22 mouse cellular contexts compared by ENCODE assay signal in genomic region chr3:142811582-142811981, GRCm38 (mm10). TPM values are rescaled to one million over a fixed set of nuclear protein-coding genes. Genes with fewer than 3 reads are reported as not detected.
A peak's percentile ranks its signal among the peaks of the same experiment; 100 is the strongest.
DNase-seq lines count a peak whose midpoint lies in the region; ATAC-seq and TF ChIP-seq lines count a peak whose summit lies in the region.
"Had no signal": no experiment of that assay in that cellular context is flagged by ENCODE, and none has a peak within 500 bp of the region (broad histone marks: within the 10 kb centered on the region; RNA-seq: fewer than 3 reads in every experiment).

No protein-coding gene starts in this region.

- no peaks in the 10 kb centered on the region for H3K79me2 ChIP-seq in heart, adult 2 months (replicated peaks; ENCODE audit: control insufficient read depth, insufficient read depth, low read length)

- no peak for TF ChIP-seq POLR2A in heart, adult 2 months (IDR thresholded peaks at IDR 0.05; ENCODE audit: insufficient read depth, low read depth, low read length)

- no peaks in the 10 kb centered on the region for H3K27me3 ChIP-seq in heart, embryonic 10.5 days (ENCODE audit: insufficient read depth, poor library complexity, severe bottlenecking)
- no peaks in the 10 kb centered on the region for H3K27me3 ChIP-seq in heart, adult 2 months (ENCODE audit: control insufficient read depth, insufficient read depth, low read length)
- H3K27me3 ChIP-seq in heart, embryonic 15.5 days = no peaks in the 10 kb centered on the region
- H3K27me3 ChIP-seq in heart, embryonic 12.5 days (replicated peaks) = no peaks in the 10 kb centered on the region
- no peaks in the 10 kb centered on the region for H3K27me3 ChIP-seq in heart, postnatal 0 days (ENCODE audit: control insufficient read depth, insufficient read depth, low read length)
- H3K27me3 ChIP-seq: embryonic facial prominence, embryonic 13.5 days; embryonic facial prominence, embryonic 15.5 days; forebrain, embryonic 12.5 days had no signal

- H3K9ac ChIP-seq in heart, adult 2 months (ENCODE audit: low read depth, low read length) = no peak overlapping the region
- no peak overlapping the region for H3K9ac ChIP-seq in heart, embryonic 15.5 days
- no peak overlapping the region for H3K9ac ChIP-seq in heart, embryonic 12.5 days
- no peak overlapping the region for H3K9ac ChIP-seq in heart, postnatal 0 days (replicated peaks; ENCODE audit: low read depth, low read length)
- H3K9ac ChIP-seq: embryonic facial prominence, embryonic 13.5 days; embryonic facial prominence, embryonic 15.5 days; forebrain, embryonic 12.5 days had no signal

- no peaks in the 10 kb centered on the region for H3K9me3 ChIP-seq in heart, embryonic 10.5 days
- no peaks in the 10 kb centered on the region for H3K9me3 ChIP-seq in heart, embryonic 15.5 days (replicated peaks)
- no peaks in the 10 kb centered on the region for H3K9me3 ChIP-seq in heart, embryonic 12.5 days (replicated peaks)
- H3K9me3 ChIP-seq in heart, postnatal 0 days (replicated peaks; ENCODE audit: control insufficient read depth, low read length) = no peaks in the 10 kb centered on the region
- H3K9me3 ChIP-seq: embryonic facial prominence, embryonic 13.5 days; embryonic facial prominence, embryonic 15.5 days; forebrain, embryonic 10.5 days; forebrain, embryonic 12.5 days had no signal

- peak; percentile 64; the same call in 1 of the 2 replicates for ATAC-seq in heart, embryonic 15.5 days (replicated peaks; ENCODE audit: insufficient number of reproducible peaks, insufficient read depth, low FRiP score, low read depth)
- ATAC-seq in heart, embryonic 12.5 days (ENCODE audit: insufficient number of reproducible peaks, low FRiP score) = no peak
- ATAC-seq in heart, postnatal 0 days (ENCODE audit: insufficient read depth, low read depth) = peak; percentile 68
- ATAC-seq: forebrain, embryonic 14.5 days had no signal

- H3K4me1 ChIP-seq in heart, embryonic 10.5 days = no peaks in the 10 kb centered on the region
- H3K4me1 ChIP-seq in heart, adult 2 months (ENCODE audit: control insufficient read depth, insufficient read depth, low read length) = no peaks in the 10 kb centered on the region; the same call in 1 of the 2 replicates
- H3K4me1 ChIP-seq in heart, embryonic 15.5 days (replicated peaks) = no peaks in the 10 kb centered on the region
- 0 out of 2 replicates have a peak, but pooled peaks cover 2% of the 10 kb centered on the region for H3K4me1 ChIP-seq in heart, embryonic 12.5 days (replicated peaks)
- no peaks in the 10 kb centered on the region for H3K4me1 ChIP-seq in heart, postnatal 0 days (ENCODE audit: control insufficient read depth, insufficient read depth)
- H3K4me1 ChIP-seq: embryonic facial prominence, embryonic 13.5 days; embryonic facial prominence, embryonic 15.5 days; forebrain, embryonic 10.5 days; forebrain, embryonic 12.5 days had no signal

- intact Hi-C loops in heart, adult 2 months (cut with DNase I) = loop anchor here (5.0 kb wide), 1 partner anchor 71 kb away; the partner anchor contains the start of gene Pkn2
- intact Hi-C loops in heart, postnatal 25 days (cut with DNase I) = no loop called here

- peak overlapping the region; percentile 22; the same call in 1 of the 2 replicates for H3K27ac ChIP-seq in heart, embryonic 10.5 days
- H3K27ac ChIP-seq in heart, adult 2 months = no peak overlapping the region
- H3K27ac ChIP-seq in heart, embryonic 15.5 days = no peak overlapping the region
- no peak overlapping the region for H3K27ac ChIP-seq in heart, embryonic 12.5 days (ENCODE audit: poor library complexity, severe bottlenecking)
- H3K27ac ChIP-seq in heart, postnatal 0 days (ENCODE audit: low read depth) = peak overlapping the region; percentile 9; the same call in 1 of the 2 replicates
- H3K27ac ChIP-seq: embryonic facial prominence, embryonic 13.5 days; embryonic facial prominence, embryonic 15.5 days; forebrain, embryonic 10.5 days; forebrain, embryonic 12.5 days had no signal

- H3K36me3 ChIP-seq in heart, embryonic 10.5 days = peaks cover 33% of the 10 kb centered on the region
- H3K36me3 ChIP-seq in heart, adult 2 months (ENCODE audit: control insufficient read depth, insufficient read depth, low read length) = peaks cover 6% of the 10 kb centered on the region
- peaks cover 23% of the 10 kb centered on the region; the same call in 1 of the 2 replicates for H3K36me3 ChIP-seq in heart, embryonic 15.5 days
- peaks cover 30% of the 10 kb centered on the region for H3K36me3 ChIP-seq in heart, embryonic 12.5 days
- H3K36me3 ChIP-seq in heart, postnatal 0 days (replicated peaks; ENCODE audit: control insufficient read depth, insufficient read depth, low read length) = peaks cover 35% of the 10 kb centered on the region

- WGBS in heart, embryonic 10.5 days = 68% methylated on average over 3 of the region's 3 CpGs
- WGBS in heart, adult 2 months = 44% methylated on average over 3 of the region's 3 CpGs
- 50% methylated on average over 3 of the region's 3 CpGs for WGBS in heart, embryonic 15.5 days
- 56% methylated on average over 3 of the region's 3 CpGs for WGBS in heart, embryonic 12.5 days
- 39% methylated on average over 3 of the region's 3 CpGs for WGBS in heart, postnatal 0 days

- no peak for TF ChIP-seq EP300 in heart, adult 2 months (IDR thresholded peaks at IDR 0.05; ENCODE audit: insufficient read depth, low read depth, low read length)
- TF ChIP-seq EP300 in heart, postnatal 0 days (IDR thresholded peaks at IDR 0.05; ENCODE audit: low read depth) = no peak

- no peak for DNase-seq in heart, embryonic 10.5 days (ENCODE audit: low spot score)
- DNase-seq in heart, adult 2 months = no peak
- DNase-seq in heart, postnatal 0 days (ENCODE audit: low spot score) = peak; percentile 33
- DNase-seq in heart, postnatal 25 days (ENCODE audit: low spot score) = no peak
- DNase-seq: adrenal gland, adult 2 months; adrenal gland, postnatal 10 days; adrenal gland, postnatal 25 days; cerebellum, adult 11 months; cerebellum, adult 18-20 months; cerebellum, adult 8-10 months; cerebellum, adult 9-11 months; cerebellum, postnatal 14 days; cerebellum, postnatal 36 days; embryo, embryonic 11 days had no signal

- H3K4me3 ChIP-seq in heart, embryonic 10.5 days = no peak overlapping the region
- H3K4me3 ChIP-seq in heart, adult 2 months = no peak overlapping the region
- H3K4me3 ChIP-seq in heart, embryonic 15.5 days = no peak overlapping the region
- no peak overlapping the region for H3K4me3 ChIP-seq in heart, embryonic 12.5 days
- no peak overlapping the region for H3K4me3 ChIP-seq in heart, postnatal 0 days (ENCODE audit: low read depth, low read length)
- H3K4me3 ChIP-seq: embryonic facial prominence, embryonic 13.5 days; embryonic facial prominence, embryonic 15.5 days; erythroblast, embryonic 14.5 days; forebrain, embryonic 10.5 days; forebrain, embryonic 12.5 days had no signal

- no peak for TF ChIP-seq CTCF in heart, adult 2 months (IDR thresholded peaks at IDR 0.05)
- TF ChIP-seq CTCF in heart, postnatal 0 days (IDR thresholded peaks at IDR 0.05; ENCODE audit: low read depth) = no peak

- H3K4me2 ChIP-seq in heart, embryonic 15.5 days = no peak overlapping the region
- no peak overlapping the region for H3K4me2 ChIP-seq in heart, embryonic 12.5 days
- H3K4me2 ChIP-seq in heart, postnatal 0 days (ENCODE audit: low read depth, low read length) = no peak overlapping the region
- H3K4me2 ChIP-seq: embryonic facial prominence, embryonic 13.5 days; embryonic facial prominence, embryonic 15.5 days; forebrain, embryonic 12.5 days had no signal

RNA-seq across cellular contexts. Expression of gene Gtf2b, which starts 46.7 kb away (rescaled TPM):
- polyA plus RNA-seq in heart, embryonic 10.5 days (2016; fragmentation: Nextera tagmentation; extraction: Ambion mirVana) = 63.1 and 73.2 TPM in 2 replicates
- 10 to 100 TPM; 17.9 to 19.3 TPM for total RNA-seq in heart, adult 2 months (2021)
- polyA plus RNA-seq in heart, adult 2 months (2012; rRNA removed) = 13.4 and 23.4 TPM in 2 replicates
- polyA plus RNA-seq in heart, embryonic 15.5 days (2015; fragmentation: Nextera tagmentation; extraction: Ambion mirVana) = 58.4 and 58.8 TPM in 2 replicates
- 56.6 and 58.4 TPM in 2 replicates for polyA plus RNA-seq in heart, embryonic 12.5 days (2016; fragmentation: Nextera tagmentation; extraction: Ambion mirVana)
- total RNA-seq in heart, postnatal 0 days (2014; rRNA removed; ENCODE audit: low replicate concordance) = 32.1 and 48.4 TPM in 2 replicates
- 58.2 and 63.7 TPM in 2 replicates for polyA plus RNA-seq in heart, postnatal 0 days (2015; fragmentation: Nextera tagmentation; extraction: Ambion mirVana)
- total RNA-seq in heart, postnatal 25 days (2021) = 10 to 100 TPM; 17.9 to 18.3 TPM

Comparison
In these comparisons a context has a peak if more than half of its experiments do, and no peak if none do; other contexts are left out.
1. H3K27ac ChIP-seq: peak in heart, embryonic 10.5 days (single experiment) and heart, postnatal 0 days (single experiment); none in heart, adult 2 months (single experiment), heart, embryonic 15.5 days (single experiment) and heart, embryonic 12.5 days (single experiment).